9 mouse cellular contexts compared by ENCODE assay signal in genomic region chr2:163284856-163285255, GRCm38 (mm10).
A peak's percentile ranks its signal among the peaks of the same experiment; 100 is the strongest.
DNase-seq lines count a peak whose midpoint lies in the region; ATAC-seq and TF ChIP-seq lines count a peak whose summit lies in the region.
"Had no signal": no experiment of that assay in that cellular context is flagged by ENCODE, and none has a peak within 500 bp of the region (broad histone marks: within the 10 kb centered on the region; RNA-seq: fewer than 3 reads in every experiment).

No protein-coding gene starts in this region.

- H3K27ac ChIP-seq in kidney, embryonic 14.5 days (ENCODE audit: low read depth, low read length): no peak overlapping the region
- H3K27ac ChIP-seq in neural tube, embryonic 11.5 days (ENCODE audit: low read depth, low read length): no peak overlapping the region
- H3K27ac ChIP-seq in intestine, embryonic 15.5 days: no peak overlapping the region
- H3K27ac ChIP-seq in olfactory bulb, adult 2 months (ENCODE audit: insufficient read depth, low read depth, low read length): peak overlapping the region; percentile 9; the same call in 1 of the 2 replicates
- no peak overlapping the region for H3K27ac ChIP-seq in cerebellum, adult 2 months (ENCODE audit: insufficient read depth, low read length)
- H3K27ac ChIP-seq: macrophage had no signal

- H3K9ac ChIP-seq in kidney, embryonic 14.5 days (ENCODE audit: low read depth, low read length): no peak overlapping the region
- H3K9ac ChIP-seq in neural tube, embryonic 11.5 days (ENCODE audit: low read length): no peak overlapping the region
- no peak overlapping the region for H3K9ac ChIP-seq in intestine, embryonic 15.5 days

- H3K27me3 ChIP-seq in kidney, embryonic 14.5 days (ENCODE audit: control insufficient read depth, insufficient read depth, low read length): peaks cover 66% of the 10 kb centered on the region
- H3K27me3 ChIP-seq in neural tube, embryonic 11.5 days (ENCODE audit: control insufficient read depth, insufficient read depth, low read length): 0 out of 2 replicates have a peak, but pooled peaks cover 7% of the 10 kb centered on the region
- no peaks in the 10 kb centered on the region for H3K27me3 ChIP-seq in intestine, embryonic 15.5 days (replicated peaks)
- no peaks in the 10 kb centered on the region; the same call in 1 of the 2 replicates for H3K27me3 ChIP-seq in cerebellum, adult 2 months (ENCODE audit: control insufficient read depth, insufficient read depth, low read length)

- H3K4me1 ChIP-seq in kidney, embryonic 14.5 days (ENCODE audit: control insufficient read depth, insufficient read depth, low read length): peaks cover 17% of the 10 kb centered on the region
- peaks cover 11% of the 10 kb centered on the region for H3K4me1 ChIP-seq in neural tube, embryonic 11.5 days (ENCODE audit: control insufficient read depth, insufficient read depth, low read length)
- peaks cover 22% of the 10 kb centered on the region for H3K4me1 ChIP-seq in intestine, embryonic 15.5 days (replicated peaks)
- H3K4me1 ChIP-seq in olfactory bulb, adult 2 months (ENCODE audit: control insufficient read depth, insufficient read depth, low read length): peaks cover 19% of the 10 kb centered on the region
- no peaks in the 10 kb centered on the region for H3K4me1 ChIP-seq in cerebellum, adult 2 months (ENCODE audit: control insufficient read depth, insufficient read depth, low read length)

- ATAC-seq in kidney, embryonic 14.5 days (ENCODE audit: low FRiP score, low TSS enrichment): 0 out of 2 replicates have a peak, but pooled peaks have one; percentile 18
- ATAC-seq in neural tube, embryonic 11.5 days (ENCODE audit: insufficient read depth, low FRiP score, low TSS enrichment): peak; percentile 35; the same call in 1 of the 2 replicates
- ATAC-seq in intestine, embryonic 15.5 days: peak; percentile 44

- DNase-seq in kidney, postnatal 4 days: no peak
- DNase-seq in neural tube, embryonic 11.5 days (ENCODE audit: low spot score): peak; percentile 31
- DNase-seq in neural tube, embryonic 10.5 days (ENCODE audit: extremely low spot score, low spot score): no peak
- no peak for DNase-seq in cerebellum, adult 2 months
- DNase-seq in left cerebral cortex, postnatal 36 days (ENCODE audit: low spot score in 2 of 2): no peak

- no peak overlapping the region for H3K4me3 ChIP-seq in kidney, embryonic 14.5 days (ENCODE audit: low read length)
- no peak overlapping the region for H3K4me3 ChIP-seq in neural tube, embryonic 11.5 days (ENCODE audit: low read depth, low read length)
- H3K4me3 ChIP-seq in intestine, embryonic 15.5 days (replicated peaks): no peak overlapping the region
- no peak overlapping the region for H3K4me3 ChIP-seq in olfactory bulb, adult 2 months (ENCODE audit: insufficient read depth, low read depth, low read length)
- no peak overlapping the region for H3K4me3 ChIP-seq in cerebellum, adult 2 months (replicated peaks; ENCODE audit: insufficient read depth, low read depth, low read length)

- no peak overlapping the region for H3K4me2 ChIP-seq in kidney, embryonic 14.5 days (replicated peaks; ENCODE audit: low read depth, low read length)
- H3K4me2 ChIP-seq in neural tube, embryonic 11.5 days (ENCODE audit: low read depth): no peak overlapping the region
- peak overlapping the region; percentile 48 for H3K4me2 ChIP-seq in intestine, embryonic 15.5 days (replicated peaks)

- no peaks in the 10 kb centered on the region for H3K9me3 ChIP-seq in kidney, embryonic 14.5 days (ENCODE audit: control insufficient read depth, low read length)
- H3K9me3 ChIP-seq in neural tube, embryonic 11.5 days (ENCODE audit: control insufficient read depth, low read length): no peaks in the 10 kb centered on the region
- no peaks in the 10 kb centered on the region for H3K9me3 ChIP-seq in intestine, embryonic 15.5 days

- H3K36me3 ChIP-seq in kidney, embryonic 14.5 days (ENCODE audit: control insufficient read depth, insufficient read depth, low read length): no peaks in the 10 kb centered on the region
- no peaks in the 10 kb centered on the region for H3K36me3 ChIP-seq in neural tube, embryonic 11.5 days (ENCODE audit: control insufficient read depth, insufficient read depth, low read length)
- H3K36me3 ChIP-seq in intestine, embryonic 15.5 days: no peaks in the 10 kb centered on the region

- WGBS in kidney, embryonic 14.5 days: 27% methylated on average over 7 of the region's 7 CpGs
- WGBS in neural tube, embryonic 11.5 days: 37% methylated on average over 7 of the region's 7 CpGs
- 18% methylated on average over 7 of the region's 7 CpGs for whole genome bisulfite sequencing in intestine, embryonic 15.5 days
- WGBS in olfactory bulb, adult 2 months: 34% methylated on average over 7 of the region's 7 CpGs
- 70% methylated on average over 7 of the region's 7 CpGs for WGBS in cerebellum, adult 2 months

- TF ChIP-seq POLR2A in olfactory bulb, adult 2 months (IDR thresholded peaks at IDR 0.05; ENCODE audit: insufficient read depth, low read depth, low read length): no peak
- no peak for TF ChIP-seq POLR2A in cerebellum, adult 2 months (IDR thresholded peaks at IDR 0.05; ENCODE audit: borderline replicate concordance, insufficient read depth, low read length)

- no peak for TF ChIP-seq CTCF in olfactory bulb, adult 2 months (IDR thresholded peaks at IDR 0.05; ENCODE audit: insufficient read depth, low read depth, low read length)
- no peak for TF ChIP-seq CTCF in cerebellum, adult 2 months (IDR thresholded peaks at IDR 0.05; ENCODE audit: borderline replicate concordance, insufficient read depth, low read depth, low read length)

- intact Hi-C loops in left cerebral cortex, postnatal 36 days (cut with DNase I): no loop called here
